Mouse (Mus musculus): ENCODE data around the gene Acsf3. TPM values are rescaled to one million over a fixed set of nuclear protein-coding genes. Genes with fewer than 3 reads are reported as not detected.

Gene Acsf3
- 17.4 and 18.5 TPM in 2 replicates for polyA plus RNA-seq (2015; fragmentation: Nextera tagmentation; extraction: Ambion mirVana)

GRCm38 (mm10) chr8:122775285-122776155 is at the start of gene Acsf3:
Gene Acsf3 (plus strand): TSS chr8:122775486.

GRCm38 (mm10) chr8:122847829-122848561 is 72.7 kb downstream of the Acsf3 start, which contains the start of gene Cdh15:
Gene Cdh15 (plus strand): TSS chr8:122847966.

Other genes with a start within 250 kb of the Acsf3 start
- 1.5 and 2.1 TPM in 2 replicates for gene Piezo1, start 224.2 kb upstream of the Acsf3 start, polyA plus RNA-seq (2015; fragmentation: Nextera tagmentation; extraction: Ambion mirVana)
- gene Cdt1, start 207.5 kb upstream of the Acsf3 start, polyA plus RNA-seq (2015; fragmentation: Nextera tagmentation; extraction: Ambion mirVana) = 7.2 and 7.4 TPM in 2 replicates
- gene Aprt, start 198.6 kb upstream of the Acsf3 start, polyA plus RNA-seq (2015; fragmentation: Nextera tagmentation; extraction: Ambion mirVana) = 199 and 204 TPM in 2 replicates
- 8.8 and 8.9 TPM in 2 replicates for gene Galns, start 164.0 kb upstream of the Acsf3 start, polyA plus RNA-seq (2015; fragmentation: Nextera tagmentation; extraction: Ambion mirVana)
- gene Trappc2l, start 163.8 kb upstream of the Acsf3 start, polyA plus RNA-seq (2015; fragmentation: Nextera tagmentation; extraction: Ambion mirVana) = 125 and 146 TPM in 2 replicates
- not detected in 2 replicates for gene Pabpn1l, start 152.7 kb upstream of the Acsf3 start, polyA plus RNA-seq (2015; fragmentation: Nextera tagmentation; extraction: Ambion mirVana)
- gene Cbfa2t3, start 76.4 kb upstream of the Acsf3 start, polyA plus RNA-seq (2015; fragmentation: Nextera tagmentation; extraction: Ambion mirVana) = 8.8 and 10.2 TPM in 2 replicates
- gene Cdh15, start 72.5 kb downstream of the Acsf3 start, polyA plus RNA-seq (2015; fragmentation: Nextera tagmentation; extraction: Ambion mirVana) = 2.5 and 2.7 TPM in 2 replicates